Mouse (Mus musculus) myocyte (in vitro differentiated cells): Measurements from ENCODE around the gene Vwa5b1. TPM values are rescaled to one million over a fixed set of nuclear protein-coding genes. Genes with fewer than 3 reads are reported as not detected.

ENCODE experiments used
- H3K27me3 ChIP-seq: one replicate; pipeline ENCODE4 v1.6.1; 2011; ENCODE audit not compliant: control insufficient read depth, insufficient read depth, insufficient read length
- H3K36me3 ChIP-seq: one replicate; pipeline ENCODE4 v1.6.1; 2011; ENCODE audit not compliant: control insufficient read depth, insufficient read depth
- H3K4me2 ChIP-seq: one replicate; pipeline ENCODE4 v1.6.1; 2011; ENCODE audit warnings: low read depth, control low read depth
- H3K4me3 ChIP-seq: one replicate; pipeline ENCODE4 v1.5.1; 2011; ENCODE audit warnings: mild to moderate bottlenecking, control low read depth, moderate library complexity
- H3K79me2 ChIP-seq: one replicate; pipeline ENCODE4 v1.6.1; 2011; ENCODE audit not compliant: control insufficient read depth, insufficient read depth
- H3ac ChIP-seq: one replicate; pipeline ENCODE4 v1.6.1; 2011; ENCODE audit not compliant: control insufficient read depth, insufficient read length
- CEBPB ChIP-seq: IDR thresholded peaks from 2 replicates; pipeline ENCODE4 v1.6.1; 2011; ENCODE audit warnings: mild to moderate bottlenecking, moderate library complexity; ENCODE audit not compliant: poor library complexity, insufficient read depth, severe bottlenecking
- E2F4 ChIP-seq: IDR thresholded peaks from one replicate; pipeline ENCODE4 v1.6.1; 2011; ENCODE audit warnings: mild to moderate bottlenecking, control low read depth, moderate library complexity; ENCODE audit not compliant: insufficient read depth
- MAX ChIP-seq: IDR thresholded peaks from one replicate; pipeline ENCODE4 v1.6.1; 2011; ENCODE audit warnings: low read depth, mild to moderate bottlenecking, control low read depth
- MYOD1 ChIP-seq, 3 experiments: IDR thresholded peaks; one replicate each; pipeline ENCODE4 v1.6.1; 2011; ENCODE audit warnings: control low read depth in 2 of 3, low read depth in 2 of 3, mild to moderate bottlenecking in 2 of 3, moderate library complexity in 1 of 3; ENCODE audit not compliant: insufficient read length in 2 of 3, control insufficient read depth in 1 of 3
- MYOG ChIP-seq, 3 experiments: IDR thresholded peaks; one replicate each; pipeline ENCODE4 v1.6.1; 2011; ENCODE audit warnings: control low read depth in 2 of 3, low read depth in 2 of 3, mild to moderate bottlenecking in 2 of 3; ENCODE audit not compliant: insufficient read length in 2 of 3, control insufficient read depth in 1 of 3, insufficient read depth in 1 of 3
- POLR2A ChIP-seq: IDR thresholded peaks from one replicate; pipeline ENCODE4 v1.6.1; 2011; ENCODE audit warnings: low read depth, mild to moderate bottlenecking, control low read depth, moderate library complexity; ENCODE audit not compliant: insufficient read length
- POLR2AphosphoS2 ChIP-seq: IDR thresholded peaks from one replicate; pipeline ENCODE4 v1.6.1; 2011; ENCODE audit warnings: low read depth, control low read depth; ENCODE audit not compliant: insufficient read length
- REST ChIP-seq: IDR thresholded peaks from one replicate; pipeline ENCODE4 v1.6.1; 2011; ENCODE audit warnings: mild to moderate bottlenecking, control low read depth, moderate library complexity; ENCODE audit not compliant: insufficient read depth, insufficient read length
- SRF ChIP-seq: IDR thresholded peaks from one replicate; pipeline ENCODE4 v1.6.1; 2011; ENCODE audit warnings: low read depth; ENCODE audit not compliant: control insufficient read depth, insufficient read length
- TCF12 ChIP-seq: IDR thresholded peaks from one replicate; pipeline ENCODE4 v1.6.1; 2011; ENCODE audit warnings: mild to moderate bottlenecking, control low read depth; ENCODE audit not compliant: poor library complexity, insufficient read depth, severe bottlenecking
- TCF3 ChIP-seq: IDR thresholded peaks from one replicate; pipeline ENCODE4 v1.6.1; 2011; ENCODE audit warnings: low read depth, control low read depth; ENCODE audit not compliant: insufficient read length
- USF1 ChIP-seq: IDR thresholded peaks from one replicate; pipeline ENCODE4 v1.6.1; 2011; ENCODE audit warnings: low read depth, mild to moderate bottlenecking, control low read depth, moderate library complexity
- polyA plus RNA-seq: library from polyadenylated mRNA; unstranded; fragments of >200 nt; fragmentation: generic; extraction: Trizol; gene quantifications from one replicate; pipeline ENCODE4 v1.2.1, GENCODE M21; 2012; ENCODE audit warnings: missing spikeins

Vwa5b1 gene
- polyA plus RNA-seq, 1 experiment, result not detected

- TF ChIP-seq POLR2A (no peak), TCF12 (no peak), MAX (no peak), SRF (no peak), USF1 (no peak), REST (no peak), POLR2AphosphoS2 (no peak), E2F4 (no peak), MYOD1 (IDR thresholded peaks at IDR 0.05; ENCODE audit: control insufficient read depth in 1 of 3, insufficient read length in 2 of 3, low read depth in 2 of 3) (no peak), CEBPB (no peak), MYOG (IDR thresholded peaks at IDR 0.05; ENCODE audit: control insufficient read depth in 1 of 3, insufficient read depth in 1 of 3, insufficient read length in 2 of 3, low read depth in 2 of 3) (no peak), TCF3 (no peak)
- Histone ChIP-seq H3K4me2 (no peak overlapping the region), H3ac (no peak overlapping the region), H3K27me3 (peaks cover 6% of the 10 kb centered on the region), H3K4me3 (no peak overlapping the region), H3K36me3 (no peaks in the 10 kb centered on the region), H3K79me2 (no peaks in the 10 kb centered on the region)
Measured at GRCm38 (mm10) chr4:138538084-138538449, 97.6 kb downstream of the Vwa5b1 start.

GRCm38 (mm10) chr4:138537210-138538083, 98.2 kb downstream of the Vwa5b1 start:
- H3K27me3 ChIP-seq, result peaks cover 6% of the 10 kb centered on the region
- no peaks in the 10 kb centered on the region for H3K36me3 ChIP-seq
- H3K4me2 ChIP-seq, result no peak overlapping the region

GRCm38 (mm10) chr4:138535610-138536009, 100.1 kb downstream of the Vwa5b1 start:
- Histone ChIP-seq H3K4me2 (no peak overlapping the region), H3K4me3 (no peak overlapping the region), H3K36me3 (no peaks in the 10 kb centered on the region), H3K79me2 (no peaks in the 10 kb centered on the region), H3K27me3 (peaks cover 13% of the 10 kb centered on the region), H3ac (no peak overlapping the region)
- TF ChIP-seq MAX, result no peak
- no peak for TF ChIP-seq REST
- TF ChIP-seq MYOD1 (IDR thresholded peaks at IDR 0.05; ENCODE audit: control insufficient read depth in 1 of 3, insufficient read length in 2 of 3, low read depth in 2 of 3), result no peak
- no peak for TF ChIP-seq TCF3
- no peak for TF ChIP-seq E2F4
- no peak for TF ChIP-seq TCF12
- no peak for TF ChIP-seq CEBPB
- no peak for TF ChIP-seq POLR2AphosphoS2
- no peak for TF ChIP-seq USF1
- no peak for TF ChIP-seq MYOG (IDR thresholded peaks at IDR 0.05; ENCODE audit: control insufficient read depth in 1 of 3, insufficient read depth in 1 of 3, insufficient read length in 2 of 3, low read depth in 2 of 3)
- TF ChIP-seq SRF, result no peak
- no peak for TF ChIP-seq POLR2A

More at GRCm38 (mm10) chr4:138537210-138538083, 98.2 kb downstream of the Vwa5b1 start:
- H3K4me3 ChIP-seq, result no peak overlapping the region
- TF ChIP-seq POLR2AphosphoS2 (no peak), TCF3 (no peak), MAX (no peak)
- no peak overlapping the region for H3ac ChIP-seq
- no peaks in the 10 kb centered on the region for H3K79me2 ChIP-seq

GRCm38 (mm10) chr4:138533877-138534276, 101.8 kb downstream of the Vwa5b1 start:
- TF ChIP-seq POLR2A (no peak), MYOG (IDR thresholded peaks at IDR 0.05; ENCODE audit: control insufficient read depth in 1 of 3, insufficient read depth in 1 of 3, insufficient read length in 2 of 3, low read depth in 2 of 3) (no peak), SRF (no peak), REST (no peak), TCF12 (no peak), MYOD1 (IDR thresholded peaks at IDR 0.05; ENCODE audit: control insufficient read depth in 1 of 3, insufficient read length in 2 of 3, low read depth in 2 of 3) (no peak), MAX (no peak)
- Histone ChIP-seq H3K27me3 (peaks cover 13% of the 10 kb centered on the region), H3K4me2 (no peak overlapping the region), H3K36me3 (no peaks in the 10 kb centered on the region), H3ac (no peak overlapping the region), H3K4me3 (no peak overlapping the region), H3K79me2 (no peaks in the 10 kb centered on the region)

GRCm38 (mm10) chr4:138531761-138532160, 103.9 kb downstream of the Vwa5b1 start:
- H3ac ChIP-seq, result no peak overlapping the region
- no peaks in the 10 kb centered on the region for H3K36me3 ChIP-seq
- H3K4me3 ChIP-seq, result no peak overlapping the region
- peaks cover 23% of the 10 kb centered on the region for H3K27me3 ChIP-seq
- no peaks in the 10 kb centered on the region for H3K79me2 ChIP-seq
- H3K4me2 ChIP-seq, result no peak overlapping the region
- TF ChIP-seq TCF3, result no peak
